Mouse (Mus musculus) inflammation-experienced regulatory T-cells, adult 6 months (primary cell): ENCODE results near the gene Sh3rf3. TPM values are rescaled to one million over a fixed set of nuclear protein-coding genes. Genes with fewer than 3 reads are reported as not detected.
"Not testable (repeated sequence)": the region's sequence is repeated elsewhere in the genome, so short reads cannot be mapped to it uniquely, and the experiment has no call there.

ENCODE experiments used
- ATAC-seq: one replicate; pipeline ENCODE4 v1.8.0; 2017
- polyA plus RNA-seq, 3 experiments: library from polyadenylated mRNA; unstranded; fragments of 100-300 nt; shearing (Covaris generic); gene quantifications; one replicate each; pipeline ENCODE4 v1.2.1; 2017

Sh3rf3 gene
- polyA plus RNA-seq, 3 experiments from 2014 or later, result not detected

DNA sequence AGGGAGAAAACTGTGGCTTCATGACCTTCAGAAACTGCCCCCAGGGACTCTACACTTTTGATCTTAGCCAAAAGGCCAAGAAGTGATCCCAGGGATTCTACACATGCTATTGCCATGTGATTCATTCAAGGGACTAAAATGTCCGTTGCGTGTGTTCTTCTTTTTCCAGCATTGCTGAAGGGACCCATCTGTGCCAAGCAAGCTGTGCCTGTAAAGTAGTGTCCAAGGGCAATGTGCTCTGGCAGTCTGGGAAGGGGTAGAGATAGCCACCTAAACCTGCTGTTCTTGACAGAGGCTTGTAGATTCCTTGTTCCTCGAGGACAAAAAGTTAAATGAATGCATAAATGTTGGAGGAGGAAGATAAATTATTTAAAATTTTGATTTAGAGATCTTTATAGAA is 178.5 kb downstream of the Sh3rf3 start:
- ATAC-seq, result no peak

DNA sequence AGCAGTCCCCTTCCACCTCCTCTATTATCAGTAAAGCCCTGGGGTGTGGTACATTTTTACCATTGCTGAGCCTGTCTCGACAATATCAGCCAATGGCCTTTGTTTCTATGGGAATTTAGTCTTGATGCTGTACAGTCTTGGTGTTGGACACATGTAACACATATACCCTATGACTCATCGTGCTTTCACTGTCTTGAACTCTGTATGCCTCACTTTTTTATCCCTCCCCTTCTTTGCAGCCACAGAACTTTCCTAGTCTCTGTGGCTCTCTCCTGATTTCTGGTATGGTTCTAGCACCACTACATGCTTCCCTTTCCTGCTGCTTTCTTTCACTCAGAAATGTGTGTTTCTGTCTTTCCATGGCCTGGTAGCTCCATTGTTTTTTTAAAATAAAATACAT is 181.6 kb downstream of the Sh3rf3 start:
- no peak for ATAC-seq

DNA sequence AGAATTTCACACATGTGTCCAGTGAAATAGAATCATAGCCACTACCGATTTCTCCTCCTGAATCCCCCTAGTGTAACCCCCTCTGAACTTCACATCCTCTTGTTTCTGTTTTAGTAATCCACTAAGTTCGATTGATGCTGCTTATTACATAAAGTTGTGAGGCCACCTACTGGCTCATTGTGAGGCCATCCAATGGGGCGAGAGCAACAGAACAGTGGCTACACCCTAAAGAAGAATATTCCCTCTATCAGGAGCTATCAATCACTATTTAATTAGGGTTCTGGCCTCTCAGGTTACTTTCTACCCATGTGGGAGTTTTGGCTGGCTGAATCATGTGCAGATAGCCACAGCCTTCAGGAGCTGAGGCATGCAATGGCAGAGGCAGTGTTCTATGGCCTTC is 182.0 kb downstream of the Sh3rf3 start:
- ATAC-seq, result no peak

DNA sequence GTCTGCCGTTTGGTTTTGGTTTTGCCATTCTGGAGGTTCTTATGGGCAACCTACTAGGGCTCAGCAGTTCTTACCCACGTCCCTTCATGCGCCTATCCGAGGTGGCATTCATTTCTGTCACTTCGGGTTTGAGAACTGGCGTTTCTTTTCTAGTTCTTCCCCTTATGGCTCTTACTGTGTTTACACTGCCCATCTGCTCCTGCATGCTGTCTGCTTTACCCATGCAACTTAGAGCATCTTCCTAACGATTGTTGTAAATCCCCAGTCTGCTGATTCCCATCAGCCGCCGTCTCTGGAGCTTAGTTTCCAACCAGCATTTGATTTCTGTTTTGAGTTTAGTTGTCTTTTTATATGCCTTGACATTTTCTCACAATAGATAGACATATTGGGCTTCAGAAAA is 189.2 kb downstream of the Sh3rf3 start:
- no peak for ATAC-seq

DNA sequence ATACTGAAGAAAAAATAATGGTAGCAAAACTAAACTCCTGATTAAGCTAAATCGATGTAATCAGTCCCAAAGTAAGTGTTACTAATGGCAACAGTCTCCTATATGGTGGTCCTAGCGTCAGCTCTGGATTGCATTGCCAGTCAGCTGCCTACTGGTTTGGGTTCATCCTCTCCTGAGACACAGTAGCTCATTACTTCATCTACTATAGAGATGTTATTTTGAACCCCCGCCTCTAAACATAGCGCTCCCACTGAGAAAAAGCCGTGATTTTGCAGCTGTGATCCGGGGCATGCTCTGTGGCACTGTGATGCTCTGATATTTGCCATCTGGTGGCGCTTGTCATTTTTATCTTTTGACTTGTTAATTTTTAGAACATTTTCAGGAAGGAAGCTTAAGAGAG is 198.3 kb downstream of the Sh3rf3 start:
- ATAC-seq, result no peak

DNA sequence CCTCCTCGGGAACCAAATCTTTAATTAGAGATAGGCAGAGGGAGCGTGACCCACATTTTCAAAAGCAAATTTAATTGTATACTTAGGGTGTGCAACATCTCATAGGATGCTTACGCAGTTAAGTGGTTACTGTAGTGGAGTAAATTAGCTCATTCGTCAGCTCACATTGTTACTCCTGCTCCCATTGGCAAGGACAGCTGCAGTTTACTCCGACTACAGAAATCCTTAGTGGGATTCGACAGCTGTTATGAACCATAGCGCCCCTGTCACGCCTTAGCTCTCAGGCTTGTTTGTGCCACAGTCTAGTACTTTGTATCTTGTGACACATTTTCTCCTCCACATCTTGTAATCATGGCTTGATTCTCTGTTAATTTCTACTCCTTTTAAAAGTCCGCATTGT is 200.5 kb downstream of the Sh3rf3 start:
- ATAC-seq, result no peak

DNA sequence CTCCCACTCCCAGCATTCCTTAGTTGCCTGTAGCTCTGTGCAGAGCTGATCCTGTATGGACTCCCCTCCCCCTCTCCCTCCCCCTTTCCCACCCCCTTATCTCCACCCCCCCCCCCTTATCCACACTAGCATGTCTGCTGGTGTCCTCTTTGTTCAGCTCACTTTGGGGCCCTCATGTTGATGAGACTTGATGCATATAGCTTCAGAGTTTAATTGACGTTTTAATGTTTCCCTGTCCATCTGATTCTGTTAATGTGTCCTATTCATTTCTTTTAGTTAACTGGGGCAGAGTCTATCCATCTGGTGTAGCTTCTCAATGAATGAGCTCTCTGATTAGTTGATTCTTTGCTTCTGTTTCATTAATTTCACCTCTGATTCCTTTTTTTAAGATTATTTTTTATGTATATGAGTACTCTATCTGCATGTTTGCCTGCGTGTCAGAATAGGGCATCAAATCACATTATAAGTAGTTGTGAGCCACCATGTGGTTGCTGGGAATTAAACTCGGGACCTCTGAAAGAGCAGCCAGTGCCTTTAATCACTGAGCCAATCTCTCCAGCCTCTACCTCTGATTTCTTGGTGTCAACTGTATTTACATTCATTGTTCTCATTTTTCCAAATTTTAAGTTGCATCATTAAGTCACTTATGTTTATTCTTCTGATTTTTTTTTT is 206.3 kb downstream of the Sh3rf3 start:
- ATAC-seq, result no peak

DNA sequence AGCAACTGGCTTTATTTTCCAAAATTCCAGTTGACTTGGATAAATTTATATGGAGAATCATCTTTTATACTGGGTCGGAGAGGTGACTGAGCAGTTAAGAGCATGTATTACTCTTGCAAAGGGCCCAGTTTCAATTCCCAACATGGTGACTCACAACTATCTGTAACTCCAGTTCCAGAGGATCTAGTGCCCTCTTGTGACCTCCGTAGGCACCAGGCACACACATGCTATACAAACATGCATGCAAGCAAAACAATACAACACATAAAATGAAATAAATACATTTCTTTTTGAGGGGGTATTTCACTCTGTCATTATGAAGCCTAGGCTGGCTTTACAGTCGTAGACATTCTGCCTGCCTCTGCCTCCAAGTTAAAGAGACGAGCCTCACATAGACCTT is 237.3 kb downstream of the Sh3rf3 start:
- no peak for ATAC-seq

DNA sequence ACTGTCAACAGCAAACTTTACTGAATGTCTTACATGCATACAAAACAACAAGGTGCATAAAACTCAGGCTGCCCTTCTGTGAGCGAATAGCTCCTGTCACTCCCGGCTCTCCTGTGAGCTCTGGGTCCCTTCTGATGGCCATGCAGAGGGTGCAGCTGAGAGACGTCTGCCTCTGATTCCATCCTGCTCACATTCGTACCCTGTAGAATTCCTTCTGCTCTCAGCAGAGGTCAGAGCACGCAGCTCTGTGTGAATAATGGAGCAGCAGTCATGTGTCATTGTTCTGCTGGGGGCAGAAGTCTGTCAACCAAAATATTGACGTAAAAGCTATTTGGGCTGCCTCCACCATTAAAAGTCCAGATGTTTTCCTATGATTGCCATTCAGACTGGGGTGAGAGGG is 243.1 kb downstream of the Sh3rf3 start:
- ATAC-seq, result no peak

DNA sequence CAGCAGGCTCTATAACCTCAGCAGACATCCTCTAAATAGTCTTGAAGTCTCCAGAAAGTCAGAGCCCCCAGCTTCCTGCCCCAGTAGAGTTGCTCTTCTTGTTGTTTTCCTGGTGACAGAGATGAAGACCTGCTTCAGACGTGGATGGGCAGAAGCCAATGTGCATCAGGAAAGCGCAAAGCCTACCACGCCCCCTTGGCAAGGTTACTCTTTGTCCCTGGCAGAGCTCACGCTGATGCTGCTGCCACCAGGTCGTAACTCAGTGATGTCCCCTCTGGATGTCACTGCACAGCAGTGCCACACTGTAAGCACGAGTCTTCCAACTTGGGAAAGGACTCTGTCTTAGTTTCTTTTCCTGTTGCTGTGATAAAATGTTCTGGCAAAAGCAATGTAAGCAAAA is 253.6 kb downstream of the Sh3rf3 start:
- no peak for ATAC-seq

DNA sequence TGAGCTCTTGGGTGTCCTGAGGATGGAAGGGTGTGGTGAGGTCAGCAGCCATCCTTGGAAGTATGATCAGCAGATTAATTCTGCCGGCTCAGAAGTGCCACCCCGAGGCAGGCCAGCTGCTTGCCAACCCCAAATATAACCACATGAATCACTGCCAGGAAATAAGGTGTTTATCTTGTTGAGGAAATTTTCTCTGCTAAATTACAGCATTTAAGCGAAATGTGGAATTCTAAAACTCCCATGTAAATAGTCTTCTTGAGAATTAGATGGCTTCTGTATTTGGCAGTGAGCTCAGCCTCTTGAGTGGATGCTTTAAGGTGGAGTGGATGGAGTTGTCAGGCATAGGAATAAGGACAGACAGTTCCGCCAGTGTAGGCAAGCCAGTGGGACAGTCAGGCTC is 259.7 kb downstream of the Sh3rf3 start:
- no peak for ATAC-seq

DNA sequence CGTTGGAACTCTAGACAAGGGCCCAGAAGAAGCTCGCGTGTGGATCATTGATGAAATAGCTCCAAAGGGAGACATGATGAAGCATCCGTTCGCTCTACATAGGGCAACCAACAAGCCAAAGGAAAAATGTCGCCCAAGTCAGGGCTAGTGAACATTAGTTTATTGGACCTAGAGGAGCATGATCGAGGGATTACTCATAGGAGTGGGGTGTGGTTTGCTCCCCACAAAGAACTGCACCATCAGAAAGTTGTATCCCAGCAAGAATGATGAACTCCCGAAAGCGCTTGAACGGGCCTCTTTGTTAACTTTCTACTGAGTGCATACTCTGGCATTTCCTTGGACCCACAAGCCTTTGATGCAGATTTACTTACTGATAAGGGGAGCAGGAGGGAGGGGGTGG is 263.5 kb downstream of the Sh3rf3 start:
- ATAC-seq, result no peak

DNA sequence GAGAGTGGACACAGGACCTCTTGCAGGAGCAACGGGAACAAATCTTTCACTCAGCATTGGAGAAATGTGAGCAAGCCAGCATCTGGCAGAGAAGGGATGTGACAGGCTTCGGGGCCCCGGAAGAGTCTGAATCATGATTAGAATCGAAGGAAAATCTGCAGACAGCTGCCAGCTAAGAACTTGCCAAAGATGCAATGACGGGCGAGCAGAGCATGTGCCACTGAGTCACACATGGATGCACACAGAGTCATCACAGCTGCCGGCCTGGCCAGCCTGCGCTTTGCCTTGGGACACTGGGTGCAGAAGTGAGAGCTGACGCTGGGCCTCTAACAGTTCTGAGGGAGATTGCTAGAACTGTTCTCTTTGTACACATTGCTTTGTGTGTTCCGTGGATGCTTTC is 264.8 kb downstream of the Sh3rf3 start:
- no peak for ATAC-seq

DNA sequence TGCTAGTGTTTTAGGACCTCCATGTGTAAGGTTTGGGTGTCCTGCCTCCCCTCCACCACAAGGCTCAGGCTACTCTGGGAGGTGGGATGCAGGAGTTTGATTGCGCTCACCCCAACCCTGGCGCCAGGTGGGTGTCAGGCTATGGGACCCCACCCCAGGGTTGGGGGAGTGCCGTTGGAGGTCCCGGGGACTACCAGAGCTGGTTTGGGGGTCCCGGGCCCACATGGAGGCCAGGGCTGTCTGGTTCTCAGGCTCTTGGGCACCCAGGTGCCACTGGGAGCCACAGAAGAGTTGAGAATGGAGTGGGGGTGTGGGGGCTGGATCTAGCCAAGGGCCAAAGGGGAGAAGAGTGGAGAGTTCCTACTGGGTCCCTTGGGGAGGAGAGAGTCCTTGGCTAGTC is 272.4 kb downstream of the Sh3rf3 start:
- ATAC-seq, result no peak

DNA sequence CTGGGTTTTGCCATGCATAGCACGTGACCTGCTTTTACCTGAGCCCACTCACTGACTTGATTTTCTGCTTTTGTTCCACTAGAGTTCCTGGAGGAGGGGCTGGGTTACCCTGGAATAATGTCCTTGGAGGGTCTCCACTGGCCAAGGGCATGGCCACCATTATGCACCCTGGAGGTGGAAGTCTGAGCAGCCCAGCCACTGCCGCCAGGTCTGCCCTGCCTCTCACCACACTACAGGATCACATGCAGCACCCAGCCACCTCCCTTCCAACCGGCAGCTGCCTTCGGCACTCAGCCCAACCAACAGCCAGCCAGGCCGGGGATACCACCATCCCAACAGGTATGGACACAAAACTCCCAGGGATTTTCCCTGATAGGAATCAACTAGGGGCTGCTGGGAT is 273.4 kb downstream of the Sh3rf3 start:
- ATAC-seq, result no peak

DNA sequence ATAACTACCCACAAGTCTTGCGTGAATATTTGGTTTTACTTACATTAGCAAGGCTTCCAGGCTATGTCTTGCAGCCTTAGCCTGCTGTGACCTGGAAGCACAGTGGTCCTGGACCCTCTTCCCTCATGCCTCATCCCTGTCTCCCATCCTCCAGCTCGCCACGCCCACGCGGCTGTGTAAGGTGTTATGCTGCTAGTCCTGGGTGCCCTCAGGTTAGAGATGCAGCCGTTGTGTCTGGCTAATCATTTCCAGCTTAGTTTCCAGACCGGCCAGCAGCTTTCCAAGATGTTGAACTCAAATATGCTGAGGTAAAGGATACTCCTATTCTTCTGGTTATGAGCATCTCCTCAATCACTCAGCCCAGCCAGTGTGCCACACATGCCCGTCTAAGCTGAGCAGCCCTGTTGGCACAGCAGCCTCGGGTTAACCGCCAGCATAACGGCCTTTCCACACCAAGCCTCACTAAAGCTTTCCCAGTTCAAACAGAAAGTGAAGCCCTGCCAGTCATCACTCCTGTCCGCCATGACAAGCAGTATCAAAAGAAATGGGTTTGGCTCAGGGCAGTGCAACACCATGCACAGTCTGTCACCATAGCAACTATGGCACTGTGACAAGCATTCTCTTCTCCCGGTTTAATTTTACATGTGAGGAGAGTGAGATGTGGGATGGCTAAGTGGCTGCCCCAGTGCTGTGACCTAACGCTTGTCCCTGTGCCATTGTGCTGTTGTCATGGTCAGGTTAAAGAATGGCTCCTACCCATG is 276.9 kb downstream of the Sh3rf3 start:
- no peak for ATAC-seq

DNA sequence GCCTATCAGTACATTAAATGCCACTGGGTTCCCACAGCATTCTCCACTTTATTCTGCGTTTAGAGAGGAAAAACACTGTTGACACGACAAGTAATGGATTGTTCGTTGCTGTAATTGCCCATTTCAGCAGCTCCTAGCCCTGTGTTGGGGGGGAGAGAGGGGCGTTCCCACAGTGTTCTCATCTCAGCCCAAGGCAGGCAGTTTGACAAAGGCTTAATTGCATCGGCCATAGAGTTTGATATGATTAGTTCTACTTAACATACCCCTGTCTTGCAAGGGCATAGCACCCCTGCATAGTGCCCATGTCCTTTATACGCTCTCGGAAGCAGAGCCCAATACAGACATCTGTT is 277.4 kb downstream of the Sh3rf3 start:
- no peak for ATAC-seq

DNA sequence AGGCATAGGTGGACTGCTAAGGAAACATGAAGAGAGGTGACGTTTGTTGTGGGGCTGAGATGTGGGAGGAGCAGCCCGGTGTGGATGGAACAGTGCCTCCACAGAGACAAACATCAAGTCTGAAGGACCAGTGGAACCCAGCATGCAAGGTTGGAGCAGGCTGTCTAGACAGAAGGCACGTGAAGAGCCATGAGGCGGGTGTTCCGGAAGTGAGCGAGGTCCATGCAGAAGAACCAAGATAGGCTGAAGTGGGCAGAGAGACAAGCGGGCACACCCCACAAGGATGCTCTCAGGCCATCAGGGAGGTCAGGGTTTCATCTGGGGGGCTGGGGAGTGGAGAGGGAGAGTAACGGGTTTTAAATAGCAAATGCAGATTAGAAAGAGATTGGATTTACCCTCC is 278.4 kb downstream of the Sh3rf3 start:
- no peak for ATAC-seq

DNA sequence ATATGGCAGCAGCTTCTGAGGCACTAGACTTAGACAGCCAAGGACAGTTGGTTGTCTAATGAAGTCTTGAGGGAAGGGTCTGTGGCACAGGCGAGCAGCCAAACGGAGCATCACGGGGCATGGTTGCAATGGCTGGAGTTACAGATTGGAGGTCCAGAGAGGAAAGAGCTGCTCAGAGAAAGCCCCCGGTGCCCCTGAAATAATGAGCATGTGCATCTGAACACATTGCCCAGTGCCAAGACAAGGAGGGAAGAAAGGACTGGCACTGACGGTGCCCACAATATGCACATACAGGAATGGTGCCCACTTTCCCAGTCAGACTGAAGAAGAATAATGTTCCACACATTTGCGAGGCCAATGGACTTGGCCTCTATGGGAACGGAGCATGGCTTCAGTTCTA is 278.8 kb downstream of the Sh3rf3 start:
- ATAC-seq, result no peak

DNA sequence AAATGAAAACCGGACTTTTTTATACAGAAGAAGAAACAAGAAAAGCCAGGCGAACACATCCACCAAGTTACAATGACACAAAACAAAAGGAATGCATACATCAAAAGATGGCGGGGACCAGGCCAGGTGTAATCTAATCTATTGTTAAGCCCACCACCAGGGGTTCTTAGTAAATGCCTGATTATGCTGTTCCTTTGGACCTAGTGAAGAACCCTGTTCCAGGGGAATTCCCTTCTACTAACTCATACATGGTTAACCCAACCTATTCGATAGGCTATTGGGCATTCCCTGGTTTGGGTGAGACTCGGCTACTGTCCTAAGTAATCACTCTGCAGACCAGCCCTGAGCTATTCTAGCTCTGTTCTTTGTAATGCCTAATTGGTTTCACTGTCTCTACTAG is 289.9 kb downstream of the Sh3rf3 start:
- not testable (repeated sequence) for ATAC-seq

DNA sequence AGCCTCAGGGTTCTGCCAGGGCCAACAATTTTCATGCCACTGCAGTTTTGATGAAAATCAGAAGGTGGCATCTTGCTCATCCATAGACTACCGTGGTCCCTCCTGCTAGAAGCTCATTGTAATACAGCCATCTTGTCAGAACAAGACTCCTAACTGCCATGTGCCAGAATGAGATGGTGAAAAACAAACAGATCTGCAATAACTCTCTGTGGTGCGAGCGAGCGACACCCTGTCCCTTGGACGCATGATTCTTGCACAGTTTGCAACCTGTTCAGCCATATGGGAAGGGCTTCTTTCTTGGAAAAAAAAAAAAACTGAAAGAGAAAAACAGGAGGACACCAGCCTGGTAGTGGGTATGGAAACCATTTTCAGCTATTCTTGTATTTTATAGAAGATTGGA is 291.5 kb downstream of the Sh3rf3 start:
- no peak for ATAC-seq

DNA sequence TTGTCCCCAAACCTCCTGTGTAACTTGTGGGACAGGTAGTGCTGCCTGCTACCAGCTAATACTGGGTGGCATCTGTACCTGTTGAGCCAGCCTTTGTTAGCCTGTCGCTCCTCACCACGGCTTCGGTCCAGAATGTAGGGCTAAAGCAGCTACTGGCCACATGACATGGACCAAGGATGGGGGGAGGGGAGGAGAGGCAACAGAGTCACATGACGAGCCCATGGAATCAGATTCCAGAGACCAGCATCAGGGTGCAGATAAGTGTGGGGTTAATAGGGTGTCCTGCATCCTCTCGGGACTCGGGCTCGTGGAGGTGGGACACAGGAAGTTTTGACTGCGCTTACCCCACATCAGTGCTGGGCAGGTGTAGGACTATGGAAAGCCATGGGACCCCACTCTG is 292.7 kb downstream of the Sh3rf3 start:
- no peak for ATAC-seq

DNA sequence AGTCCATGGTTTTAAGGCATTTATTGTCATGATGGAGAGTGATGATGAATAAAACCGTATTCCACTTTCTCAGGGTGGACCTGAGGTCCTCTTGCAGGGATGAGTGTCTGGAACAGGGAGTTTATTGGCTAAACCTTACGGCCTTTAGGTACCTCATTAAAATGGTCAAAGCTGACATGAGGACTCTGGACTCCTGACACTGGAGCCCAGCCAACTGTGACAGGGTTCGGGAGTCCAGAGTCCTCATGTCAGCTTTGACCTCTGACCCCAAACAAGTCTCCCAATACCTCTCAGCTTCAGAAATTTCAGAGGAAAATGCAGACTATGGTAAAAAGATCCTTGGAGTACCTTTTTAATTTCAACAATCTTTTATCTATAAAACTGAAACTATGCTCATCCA is 293.5 kb downstream of the Sh3rf3 start:
- ATAC-seq, result no peak

DNA sequence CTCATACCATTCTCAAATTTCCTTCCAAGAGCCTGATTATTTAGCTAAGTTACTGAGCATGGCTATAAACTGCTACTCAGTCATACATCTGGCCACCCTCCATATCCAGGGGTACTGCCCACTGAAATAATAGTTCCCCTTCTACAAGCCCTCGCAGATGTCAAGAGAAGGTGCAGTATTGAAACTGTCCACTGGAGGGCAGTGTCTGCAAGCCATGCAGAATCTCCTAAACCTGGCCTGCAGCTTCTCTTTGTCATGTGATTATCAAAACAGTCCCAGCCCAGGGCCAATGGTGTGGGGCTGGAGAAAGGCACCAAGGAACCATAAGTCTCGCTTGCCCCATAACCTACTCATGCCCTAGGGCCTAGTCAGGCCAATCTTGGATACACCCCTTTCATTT is 295.9 kb downstream of the Sh3rf3 start:
- ATAC-seq, result no peak

DNA sequence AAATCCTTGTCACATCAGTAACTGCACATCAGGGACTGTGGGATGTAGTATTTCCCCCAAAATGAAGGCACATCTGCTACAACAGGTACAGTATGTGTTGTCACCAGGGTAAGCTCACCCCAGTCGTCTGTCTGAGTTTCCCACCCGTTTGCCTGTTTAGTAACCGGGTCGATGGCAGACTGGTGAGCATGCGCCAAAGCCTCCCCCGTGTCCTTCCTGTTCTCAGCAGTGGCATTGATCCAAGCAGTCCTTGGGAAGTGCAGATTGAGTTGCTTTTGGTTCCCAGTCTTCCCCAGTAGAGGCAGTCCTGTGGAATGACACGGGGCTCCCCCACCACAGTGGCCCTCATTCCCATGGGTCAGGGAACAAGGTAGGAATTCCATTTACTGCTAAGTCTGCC is 297.2 kb downstream of the Sh3rf3 start:
- no peak for ATAC-seq
